Mouse (Mus musculus): ENCODE measurements at regions not wholly inside any gene's neighbourhood (a gene's known extent, or its start where the extent isn't known, plus 50 kb on each side); places are given as distances from the start of the nearest gene placed in this dataset.

GRCm38 (mm10) chr11:63560466-63560865, 361.6 kb downstream of the Hs3st3b1 start:
- Histone ChIP-seq H3K9ac (no peak overlapping the region), H3K27me3 (no peaks in the 10 kb centered on the region), H3K36me3 (no peaks in the 10 kb centered on the region), H3K9me3 (no peaks in the 10 kb centered on the region), H3K4me3 (no peak overlapping the region), H3K4me2 (no peak overlapping the region), H3K27ac (no peak overlapping the region), H3K4me1 (peaks cover 6% of the 10 kb centered on the region; the same call in 1 of the 2 replicates)
- WGBS, result 48% methylated on average over 6 of the region's 6 CpGs
- ATAC-seq (ENCODE audit: insufficient number of reproducible peaks, low FRiP score, low TSS enrichment, low read depth), result no peak

- 29% methylated on average over 2 of the region's 2 CpGs for WGBS
- no peak overlapping the region for H3K4me3 ChIP-seq
- H3K4me2 ChIP-seq, result no peak overlapping the region
- peaks cover 6% of the 10 kb centered on the region; the same call in 1 of the 2 replicates for H3K4me1 ChIP-seq
- no peak for ATAC-seq (ENCODE audit: insufficient number of reproducible peaks, low FRiP score, low TSS enrichment, low read depth)
- no peaks in the 10 kb centered on the region for H3K9me3 ChIP-seq
- H3K9ac ChIP-seq, result no peak overlapping the region
- no peak overlapping the region for H3K27ac ChIP-seq
- H3K36me3 ChIP-seq, result no peaks in the 10 kb centered on the region
- no peaks in the 10 kb centered on the region for H3K27me3 ChIP-seq
Observed at GRCm38 (mm10) chr11:63562696-63563095, 359.4 kb downstream of the Hs3st3b1 start.

GRCm38 (mm10) chr11:63565471-63566232, 356.4 kb downstream of the Hs3st3b1 start:
- Histone ChIP-seq H3K27ac (no peak overlapping the region), H3K4me1 (peaks cover 4% of the 10 kb centered on the region; the same call in 1 of the 2 replicates), H3K9me3 (no peaks in the 10 kb centered on the region), H3K36me3 (no peaks in the 10 kb centered on the region), H3K4me2 (no peak overlapping the region), H3K27me3 (no peaks in the 10 kb centered on the region), H3K4me3 (no peak overlapping the region), H3K9ac (no peak overlapping the region)
- ATAC-seq (ENCODE audit: insufficient number of reproducible peaks, low FRiP score, low TSS enrichment, low read depth), result no peak
- 49% methylated on average over 8 of the region's 8 CpGs for WGBS

GRCm38 (mm10) chr11:63569785-63570479, 352.2 kb downstream of the Hs3st3b1 start:
- Histone ChIP-seq H3K9ac (no peak overlapping the region), H3K4me2 (no peak overlapping the region), H3K36me3 (no peaks in the 10 kb centered on the region), H3K27ac (no peak overlapping the region), H3K27me3 (no peaks in the 10 kb centered on the region), H3K9me3 (no peaks in the 10 kb centered on the region), H3K4me3 (no peak overlapping the region), H3K4me1 (no peaks in the 10 kb centered on the region)
- no peak for ATAC-seq (ENCODE audit: insufficient number of reproducible peaks, low FRiP score, low TSS enrichment, low read depth)
- 35% methylated on average over 15 of the region's 15 CpGs for WGBS

GRCm38 (mm10) chr11:63570646-63571045, 351.4 kb downstream of the Hs3st3b1 start:
- no peaks in the 10 kb centered on the region for H3K27me3 ChIP-seq
- H3K4me3 ChIP-seq, result no peak overlapping the region
- 96% methylated on average over 1 of the region's 1 CpGs for WGBS
- no peak overlapping the region for H3K9ac ChIP-seq
- H3K27ac ChIP-seq, result no peak overlapping the region
- H3K36me3 ChIP-seq, result no peaks in the 10 kb centered on the region
- H3K4me2 ChIP-seq, result no peak overlapping the region
- no peaks in the 10 kb centered on the region for H3K9me3 ChIP-seq
- ATAC-seq (ENCODE audit: insufficient number of reproducible peaks, low FRiP score, low TSS enrichment, low read depth), result no peak
- H3K4me1 ChIP-seq, result no peaks in the 10 kb centered on the region

GRCm38 (mm10) chr11:63573271-63573670, 348.8 kb downstream of the Hs3st3b1 start:
- Histone ChIP-seq H3K4me2 (no peak overlapping the region), H3K36me3 (no peaks in the 10 kb centered on the region), H3K4me3 (no peak overlapping the region), H3K9ac (no peak overlapping the region), H3K4me1 (no peaks in the 10 kb centered on the region), H3K27ac (no peak overlapping the region), H3K9me3 (no peaks in the 10 kb centered on the region), H3K27me3 (no peaks in the 10 kb centered on the region)
- WGBS, result 61% methylated on average over 2 of the region's 2 CpGs
- no peak for ATAC-seq (ENCODE audit: insufficient number of reproducible peaks, low FRiP score, low TSS enrichment, low read depth)

GRCm38 (mm10) chr11:63583321-63583720, 338.8 kb downstream of the Hs3st3b1 start:
- no peak overlapping the region for H3K4me2 ChIP-seq
- H3K9ac ChIP-seq, result no peak overlapping the region
- no peak overlapping the region for H3K27ac ChIP-seq
- no peaks in the 10 kb centered on the region for H3K4me1 ChIP-seq
- no peak overlapping the region for H3K4me3 ChIP-seq
- H3K27me3 ChIP-seq, result no peaks in the 10 kb centered on the region
- H3K9me3 ChIP-seq, result no peaks in the 10 kb centered on the region
- ATAC-seq (ENCODE audit: insufficient number of reproducible peaks, low FRiP score, low TSS enrichment, low read depth), result no peak
- no peaks in the 10 kb centered on the region for H3K36me3 ChIP-seq
- WGBS, result 82% methylated on average over 3 of the region's 3 CpGs

- 78% methylated on average over 8 of the region's 8 CpGs for WGBS
- no peak overlapping the region for H3K9ac ChIP-seq
- H3K4me2 ChIP-seq, result no peak overlapping the region
- H3K27ac ChIP-seq, result no peak overlapping the region
- H3K27me3 ChIP-seq, result no peaks in the 10 kb centered on the region
- H3K36me3 ChIP-seq, result no peaks in the 10 kb centered on the region
- ATAC-seq (ENCODE audit: insufficient number of reproducible peaks, low FRiP score, low TSS enrichment, low read depth), result no peak
- no peaks in the 10 kb centered on the region for H3K4me1 ChIP-seq
- no peaks in the 10 kb centered on the region for H3K9me3 ChIP-seq
- H3K4me3 ChIP-seq, result no peak overlapping the region
Observed at GRCm38 (mm10) chr11:63585216-63585869, 336.7 kb downstream of the Hs3st3b1 start.

- Histone ChIP-seq H3K36me3 (no peaks in the 10 kb centered on the region), H3K27me3 (no peaks in the 10 kb centered on the region), H3K4me3 (no peak overlapping the region), H3K4me1 (no peaks in the 10 kb centered on the region), H3K27ac (no peak overlapping the region), H3K9ac (no peak overlapping the region), H3K9me3 (no peaks in the 10 kb centered on the region), H3K4me2 (no peak overlapping the region)
- no peak for ATAC-seq (ENCODE audit: insufficient number of reproducible peaks, low FRiP score, low TSS enrichment, low read depth)
- 75% methylated on average over 4 of the region's 4 CpGs for WGBS
Observed at GRCm38 (mm10) chr11:63620220-63620619, 301.9 kb downstream of the Hs3st3b1 start.

- no peaks in the 10 kb centered on the region for H3K9me3 ChIP-seq
- no peak overlapping the region for H3K4me2 ChIP-seq
- WGBS, result 72% methylated on average over 11 of the region's 11 CpGs
- no peaks in the 10 kb centered on the region for H3K36me3 ChIP-seq
- no peaks in the 10 kb centered on the region for H3K27me3 ChIP-seq
- no peak overlapping the region for H3K9ac ChIP-seq
- H3K4me3 ChIP-seq, result no peak overlapping the region
- H3K4me1 ChIP-seq, result 0 out of 2 replicates have a peak, but pooled peaks cover 4% of the 10 kb centered on the region
- no peak for ATAC-seq (ENCODE audit: insufficient number of reproducible peaks, low FRiP score, low TSS enrichment, low read depth)
- H3K27ac ChIP-seq, result no peak overlapping the region
Observed at GRCm38 (mm10) chr11:63630336-63630735, 291.8 kb downstream of the Hs3st3b1 start.

- Histone ChIP-seq H3K9me3 (no peaks in the 10 kb centered on the region), H3K27ac (no peak overlapping the region), H3K4me3 (no peak overlapping the region), H3K4me1 (peaks cover 10% of the 10 kb centered on the region; the same call in 1 of the 2 replicates), H3K36me3 (no peaks in the 10 kb centered on the region), H3K9ac (no peak overlapping the region), H3K27me3 (no peaks in the 10 kb centered on the region), H3K4me2 (no peak overlapping the region)
- WGBS, result 58% methylated on average over 9 of the region's 9 CpGs
- no peak for ATAC-seq (ENCODE audit: insufficient number of reproducible peaks, low FRiP score, low TSS enrichment, low read depth)
Observed at GRCm38 (mm10) chr11:63657057-63657456, 265.0 kb downstream of the Hs3st3b1 start.

Measured in limb, embryonic 15.5 days (tissue).